In genomic region chr15:103523156-103523555, GRCm38 (mm10) we compare ENCODE assay signal across 18 mouse cellular contexts. TPM values are rescaled to one million over a fixed set of nuclear protein-coding genes. Genes with fewer than 3 reads are reported as not detected.
DNase-seq lines count a peak whose midpoint lies in the region; ATAC-seq and TF ChIP-seq lines count a peak whose summit lies in the region.
"Had no signal": no experiment of that assay in that cellular context is flagged by ENCODE, and none has a peak within 500 bp of the region (broad histone marks: within the 10 kb centered on the region; RNA-seq: fewer than 3 reads in every experiment).

No protein-coding gene starts in this region.

- no peak for ATAC-seq in hindbrain, embryonic 15.5 days (ENCODE audit: low FRiP score, low read depth)
- no peak for ATAC-seq in midbrain, embryonic 16.5 days
- no peak for ATAC-seq in kidney, embryonic 15.5 days (replicated peaks; ENCODE audit: low FRiP score)
- ATAC-seq: inflammation-experienced regulatory T-cells, adult 6 months had no signal

- no peak for TF ChIP-seq CTCF in cortical plate, adult 2 months (IDR thresholded peaks at IDR 0.05; ENCODE audit: extremely low read depth, insufficient read depth, low read length)

- 0 out of 2 replicates have a peak overlapping the region, but pooled peaks have one; percentile 22 for H3K27ac ChIP-seq in cortical plate, adult 2 months (ENCODE audit: insufficient read depth, low read length)
- H3K27ac ChIP-seq in hindbrain, embryonic 15.5 days (replicated peaks): 0 out of 2 replicates have a peak overlapping the region, but pooled peaks have one; percentile 12
- H3K27ac ChIP-seq in midbrain, embryonic 16.5 days (ENCODE audit: low read length): peak overlapping the region; percentile 61; the same call in 1 of the 2 replicates
- H3K27ac ChIP-seq in kidney, embryonic 15.5 days: no peak overlapping the region
- H3K27ac ChIP-seq: gastrocnemius, adult 2 months; heart, embryonic 13.5 days; limb, embryonic 13.5 days had no signal

- H3K4me1 ChIP-seq in cortical plate, adult 2 months (ENCODE audit: control insufficient read depth, insufficient read depth, low read length): peaks cover 14% of the 10 kb centered on the region
- H3K4me1 ChIP-seq in hindbrain, embryonic 15.5 days (replicated peaks): peaks cover 30% of the 10 kb centered on the region
- peaks cover 34% of the 10 kb centered on the region for H3K4me1 ChIP-seq in midbrain, embryonic 16.5 days (ENCODE audit: control insufficient read depth, insufficient read depth, low read length)
- peaks cover 20% of the 10 kb centered on the region for H3K4me1 ChIP-seq in kidney, embryonic 15.5 days
- H3K4me1 ChIP-seq: megakaryocyte, embryonic 14.5 days had no signal

- H3K4me3 ChIP-seq in cortical plate, adult 2 months (ENCODE audit: insufficient read depth, low read length): no peak overlapping the region
- H3K4me3 ChIP-seq in hindbrain, embryonic 15.5 days: no peak overlapping the region
- no peak overlapping the region for H3K4me3 ChIP-seq in midbrain, embryonic 16.5 days (ENCODE audit: low read depth, low read length)
- H3K4me3 ChIP-seq in kidney, embryonic 15.5 days (replicated peaks): no peak overlapping the region
- H3K4me3 ChIP-seq: gastrocnemius, adult 2 months; heart, embryonic 13.5 days; limb, embryonic 13.5 days; megakaryocyte, embryonic 14.5 days had no signal

- no peak overlapping the region for H3K9ac ChIP-seq in hindbrain, embryonic 15.5 days
- no peak overlapping the region for H3K9ac ChIP-seq in midbrain, embryonic 16.5 days (ENCODE audit: low read depth, low read length)
- H3K9ac ChIP-seq in kidney, embryonic 15.5 days: no peak overlapping the region
- H3K9ac ChIP-seq: heart, embryonic 13.5 days; limb, embryonic 13.5 days had no signal

- H3K9me3 ChIP-seq in hindbrain, embryonic 15.5 days: no peaks in the 10 kb centered on the region
- H3K9me3 ChIP-seq in midbrain, embryonic 16.5 days (replicated peaks; ENCODE audit: control insufficient read depth, low read length, poor library complexity, severe bottlenecking): no peaks in the 10 kb centered on the region
- no peaks in the 10 kb centered on the region for H3K9me3 ChIP-seq in kidney, embryonic 15.5 days (replicated peaks)
- H3K9me3 ChIP-seq: heart, embryonic 13.5 days; limb, embryonic 13.5 days; megakaryocyte, embryonic 14.5 days had no signal

- DNase-seq in ES-CJ7 (ENCODE audit: low read depth, low spot score): peak; percentile 38
- DNase-seq in urinary bladder, adult 18-20 months (ENCODE audit: low spot score in 2 of 2): no peak
- DNase-seq in spleen, postnatal 36 days (ENCODE audit: low spot score in 2 of 2): no peak
- DNase-seq: cerebellum, postnatal 36 days; gastrocnemius, adult 2 months; layer of hippocampus, postnatal 36 days; right cerebral cortex, postnatal 14 days; thymus, postnatal 4 days had no signal

- H3K36me3 ChIP-seq in hindbrain, embryonic 15.5 days: peaks cover 42% of the 10 kb centered on the region
- H3K36me3 ChIP-seq in midbrain, embryonic 16.5 days (ENCODE audit: control insufficient read depth, insufficient read depth, low read length): peaks cover 26% of the 10 kb centered on the region
- no peaks in the 10 kb centered on the region for H3K36me3 ChIP-seq in kidney, embryonic 15.5 days
- H3K36me3 ChIP-seq: heart, embryonic 13.5 days; limb, embryonic 13.5 days had no signal

- H3K4me2 ChIP-seq in hindbrain, embryonic 15.5 days: no peak overlapping the region
- no peak overlapping the region for H3K4me2 ChIP-seq in midbrain, embryonic 16.5 days (ENCODE audit: low read length)
- no peak overlapping the region for H3K4me2 ChIP-seq in kidney, embryonic 15.5 days
- H3K4me2 ChIP-seq: heart, embryonic 13.5 days; limb, embryonic 13.5 days had no signal

- H3K27me3 ChIP-seq in hindbrain, embryonic 15.5 days: no peaks in the 10 kb centered on the region
- no peaks in the 10 kb centered on the region for H3K27me3 ChIP-seq in midbrain, embryonic 16.5 days (ENCODE audit: control insufficient read depth, insufficient read depth, low read depth, low read length)
- no peaks in the 10 kb centered on the region for H3K27me3 ChIP-seq in kidney, embryonic 15.5 days
- H3K27me3 ChIP-seq: CH12.LX; heart, embryonic 13.5 days; limb, embryonic 13.5 days had no signal

- WGBS in hindbrain, embryonic 15.5 days: 28% methylated on average over 3 of the region's 3 CpGs
- WGBS in midbrain, embryonic 16.5 days: 21% methylated on average over 3 of the region's 3 CpGs
- 73% methylated on average over 3 of the region's 3 CpGs for WGBS in kidney, embryonic 15.5 days

- no peak for TF ChIP-seq POLR2A in cortical plate, adult 2 months (IDR thresholded peaks at IDR 0.05; ENCODE audit: extremely low read depth, insufficient read depth, low read length)

RNA-seq across cellular contexts. Expression of gene Ppp1r1a, which starts 14.6 kb away (rescaled TPM):
- 171 and 174 TPM in 2 replicates for polyA plus RNA-seq in cortical plate, adult 2 months (2012; rRNA removed)
- 138 and 148 TPM in 2 replicates for polyA plus RNA-seq in hindbrain, embryonic 15.5 days (2015; fragmentation: Nextera tagmentation; extraction: Ambion mirVana)
- polyA plus RNA-seq in midbrain, embryonic 16.5 days (2015; fragmentation: Nextera tagmentation; extraction: Ambion mirVana): 147 and 160 TPM in 2 replicates
- 18.9 and 21.5 TPM in 2 replicates for polyA plus RNA-seq in kidney, embryonic 15.5 days (2015; fragmentation: Nextera tagmentation; extraction: Ambion mirVana)

RNA-seq across cellular contexts. Expression of gene Pde1b, which starts 20.3 kb away (rescaled TPM):
- 129 and 208 TPM in 2 replicates for polyA plus RNA-seq in cortical plate, adult 2 months (2012; rRNA removed)
- polyA plus RNA-seq in hindbrain, embryonic 15.5 days (2015; fragmentation: Nextera tagmentation; extraction: Ambion mirVana): 79.4 and 94.9 TPM in 2 replicates
- 77.7 and 91.9 TPM in 2 replicates for polyA plus RNA-seq in midbrain, embryonic 16.5 days (2015; fragmentation: Nextera tagmentation; extraction: Ambion mirVana)
- polyA plus RNA-seq in kidney, embryonic 15.5 days (2015; fragmentation: Nextera tagmentation; extraction: Ambion mirVana): 4.3 and 4.8 TPM in 2 replicates

RNA-seq across cellular contexts. Expression of gene Glycam1, which starts 41.7 kb away (rescaled TPM):
- polyA plus RNA-seq in cortical plate, adult 2 months (2012; rRNA removed): 0.40 and 0.44 TPM in 2 replicates
- not detected in 2 replicates for polyA plus RNA-seq in hindbrain, embryonic 15.5 days (2015; fragmentation: Nextera tagmentation; extraction: Ambion mirVana)
- not detected in 2 replicates for polyA plus RNA-seq in midbrain, embryonic 16.5 days (2015; fragmentation: Nextera tagmentation; extraction: Ambion mirVana)
- polyA plus RNA-seq in kidney, embryonic 15.5 days (2015; fragmentation: Nextera tagmentation; extraction: Ambion mirVana): not detected in 2 replicates
- polyA plus RNA-seq: heart, embryonic 13.5 days; inflammation-experienced regulatory T-cells, adult 6 months; limb, embryonic 13.5 days; stomach, embryonic 16.5 days had no signal

Comparison
In these comparisons a context has a peak if more than half of its experiments do, and no peak if none do; other contexts are left out.
1. RNA of gene Pde1b, which starts 20.3 kb away (polyA plus RNA-seq): 129 to 208 TPM in cortical plate, adult 2 months, 79.4 to 94.9 TPM in hindbrain, embryonic 15.5 days and 77.7 to 91.9 TPM in midbrain, embryonic 16.5 days; 4.3 to 4.8 TPM in kidney, embryonic 15.5 days; every median in the first group is over 10 times any median in the second.